Mouse (Mus musculus) CH12.LX (cell line): ENCODE measurements around the gene Zfp3. TPM values are rescaled to one million over a fixed set of nuclear protein-coding genes. Genes with fewer than 3 reads are reported as not detected.

ENCODE experiments used
- DNase-seq: peaks from one replicate; pipeline ENCODE4 v3.0.0-alpha.2; 2013; ENCODE audit errors: extremely low read depth
- H3K27ac ChIP-seq: 2 replicates; pipeline ENCODE4 v1.5.1; 2012; ENCODE audit warnings: low read depth, mild to moderate bottlenecking, control low read depth, moderate library complexity; ENCODE audit not compliant: insufficient read depth
- H3K27me3 ChIP-seq: replicated peaks from 2 replicates; pipeline ENCODE3; 2012; ENCODE audit warnings: inconsistent platforms
- H3K36me3 ChIP-seq, 2 experiments: replicated peaks in 1 of 2; 2 replicates each; pipeline versions ENCODE3 to v1.6.1; 2012; ENCODE audit warnings: inconsistent platforms in 1 of 2, low read length in 1 of 2, mild to moderate bottlenecking in 1 of 2, mixed read lengths in 1 of 2, moderate library complexity in 1 of 2; ENCODE audit not compliant: control insufficient read depth in 1 of 2, insufficient read depth in 1 of 2
- H3K4me1 ChIP-seq, 2 experiments: 2 replicates each; pipeline ENCODE4 v1.6.1; 2012; ENCODE audit warnings: inconsistent platforms in 1 of 2, moderate library complexity in 1 of 2; ENCODE audit not compliant: insufficient read depth in 2 of 2, control insufficient read depth in 1 of 2
- H3K4me2 ChIP-seq: 2 replicates; pipeline ENCODE4 v1.6.1; 2012; ENCODE audit warnings: low read depth, mild to moderate bottlenecking, control low read depth; ENCODE audit not compliant: poor library complexity, insufficient read depth, severe bottlenecking
- H3K4me3 ChIP-seq, 3 experiments: fragments of 150-350 bp in 1 of 3; sonication (generic) in 1 of 3; replicated peaks in 1 of 3; 2 replicates each; pipeline versions ENCODE3 to v1.5.1; 2011 to 2012; ENCODE audit warnings: low read depth in 2 of 3, low read length in 2 of 3, mild to moderate bottlenecking in 2 of 3, moderate library complexity in 2 of 3, control low read depth in 1 of 3, improper control_type of control experiment in 1 of 3, inconsistent platforms in 1 of 3, mixed read lengths in 1 of 3; ENCODE audit not compliant: poor library complexity in 1 of 3
- H3K79me2 ChIP-seq: replicated peaks from 2 replicates; pipeline ENCODE4 v1.6.1; 2012; ENCODE audit warnings: mild to moderate bottlenecking, moderate library complexity; ENCODE audit not compliant: control insufficient read depth, poor library complexity, insufficient read depth, severe bottlenecking; ENCODE audit errors: extremely low read depth
- H3K9ac ChIP-seq: 2 replicates; pipeline ENCODE4 v1.6.1; 2012; ENCODE audit warnings: low read depth, mild to moderate bottlenecking, control low read depth, moderate library complexity; ENCODE audit not compliant: insufficient read depth
- H3K9me3 ChIP-seq: replicated peaks from 2 replicates; pipeline ENCODE3; 2012; ENCODE audit warnings: low read length, inconsistent platforms, mixed read lengths
- BHLHE40 ChIP-seq: IDR thresholded peaks from 2 replicates; pipeline ENCODE4 v1.6.1; 2011; ENCODE audit warnings: mild to moderate bottlenecking, low read depth, low read length, improper control_type of control experiment
- CHD2 ChIP-seq: IDR thresholded peaks from 2 replicates; pipeline ENCODE4 v1.6.1; 2011; ENCODE audit warnings: low read length, improper control_type of control experiment
- EP300 ChIP-seq: IDR thresholded peaks from 2 replicates; pipeline ENCODE4 v1.6.1; 2011; ENCODE audit warnings: low read length, improper control_type of control experiment
- ETS1 ChIP-seq: conservative IDR thresholded peaks from 2 replicates; pipeline ENCODE4 v1.6.1; 2012; ENCODE audit warnings: low read depth, mild to moderate bottlenecking, inconsistent platforms, low read length, improper control_type of control experiment, moderate library complexity
- HCFC1 ChIP-seq: IDR thresholded peaks from 2 replicates; pipeline ENCODE4 v1.6.1; 2012; ENCODE audit warnings: low read depth, mild to moderate bottlenecking, inconsistent platforms, low read length, improper control_type of control experiment
- IRF4 ChIP-seq: IDR thresholded peaks from 2 replicates; pipeline ENCODE4 v1.6.1; 2014; ENCODE audit warnings: low read depth, mild to moderate bottlenecking, inconsistent platforms, low read length, improper control_type of control experiment
- JUN ChIP-seq: IDR thresholded peaks from 2 replicates; pipeline ENCODE4 v1.6.1; 2011; ENCODE audit warnings: low read depth, mild to moderate bottlenecking, low read length, improper control_type of control experiment, moderate library complexity; ENCODE audit not compliant: insufficient read depth
- MAFK ChIP-seq: IDR thresholded peaks from 2 replicates; pipeline ENCODE4 v1.6.1; 2011; ENCODE audit warnings: low read length, improper control_type of control experiment; ENCODE audit not compliant: insufficient replicate concordance
- MAX ChIP-seq: IDR thresholded peaks from 2 replicates; pipeline ENCODE4 v1.6.1; 2011; ENCODE audit warnings: low read length, improper control_type of control experiment
- MEF2A ChIP-seq: IDR thresholded peaks from 2 replicates; pipeline ENCODE4 v1.6.1; 2014; ENCODE audit warnings: low read depth, mild to moderate bottlenecking, inconsistent platforms, low read length, improper control_type of control experiment, borderline replicate concordance
- MYC ChIP-seq: IDR thresholded peaks from 2 replicates; pipeline ENCODE4 v1.6.1; 2011; ENCODE audit warnings: low read depth, mild to moderate bottlenecking, improper control_type of control experiment, low read length
- NRF1 ChIP-seq: IDR thresholded peaks from 2 replicates; pipeline ENCODE4 v1.6.1; 2014; ENCODE audit warnings: low read depth, mild to moderate bottlenecking, inconsistent platforms, low read length, improper control_type of control experiment, moderate library complexity
- POLR2A ChIP-seq: IDR thresholded peaks from 2 replicates; pipeline ENCODE4 v1.6.1; 2011; ENCODE audit warnings: low read depth, mild to moderate bottlenecking, improper control_type of control experiment, low read length
- POLR2AphosphoS2 ChIP-seq: IDR thresholded peaks from 2 replicates; pipeline ENCODE4 v1.6.1; 2011; ENCODE audit warnings: low read depth, low read length, improper control_type of control experiment
- RAD21 ChIP-seq: IDR thresholded peaks from 2 replicates; pipeline ENCODE4 v1.6.1; 2011; ENCODE audit warnings: low read depth, mild to moderate bottlenecking, low read length, improper control_type of control experiment, moderate library complexity
- RCOR1 ChIP-seq: conservative IDR thresholded peaks from 2 replicates; pipeline ENCODE4 v1.6.1; 2012; ENCODE audit warnings: low read depth, mild to moderate bottlenecking, inconsistent platforms, low read length, improper control_type of control experiment
- SMC3 ChIP-seq: IDR thresholded peaks from 2 replicates; pipeline ENCODE4 v1.6.1; 2011; ENCODE audit warnings: low read depth, low read length, improper control_type of control experiment
- TBP ChIP-seq: conservative IDR thresholded peaks from 2 replicates; pipeline ENCODE4 v1.6.1; 2011; ENCODE audit warnings: low read depth, low read length, improper control_type of control experiment
- TCF12 ChIP-seq: IDR thresholded peaks from 2 replicates; pipeline ENCODE4 v1.6.1; 2014; ENCODE audit warnings: low read depth, mild to moderate bottlenecking, inconsistent platforms, low read length, improper control_type of control experiment
- UBTF ChIP-seq: IDR thresholded peaks from 2 replicates; pipeline ENCODE4 v1.6.1; 2012; ENCODE audit warnings: low read depth, mild to moderate bottlenecking, inconsistent platforms, low read length, improper control_type of control experiment, moderate library complexity
- USF1 ChIP-seq: IDR thresholded peaks from 2 replicates; pipeline ENCODE4 v1.6.1; 2014; ENCODE audit warnings: low read depth, mild to moderate bottlenecking, inconsistent platforms, low read length, improper control_type of control experiment
- USF2 ChIP-seq: conservative IDR thresholded peaks from 2 replicates; pipeline ENCODE4 v1.6.1; 2011; ENCODE audit warnings: low read depth, low read length, improper control_type of control experiment
- ZC3H11A ChIP-seq: IDR thresholded peaks from 2 replicates; pipeline ENCODE4 v1.6.1; 2012; ENCODE audit warnings: low read depth, mild to moderate bottlenecking, inconsistent platforms, low read length, improper control_type of control experiment
- ZKSCAN1 ChIP-seq: IDR thresholded peaks from 2 replicates; pipeline ENCODE4 v1.6.1; 2012; ENCODE audit warnings: low read depth, inconsistent platforms, low read length, improper control_type of control experiment, borderline replicate concordance
- ZNF384 ChIP-seq: IDR thresholded peaks from 2 replicates; pipeline ENCODE4 v1.6.1; 2012; ENCODE audit warnings: low read depth, low read length, improper control_type of control experiment, inconsistent platforms
- dilution Hi-C: fragments of 300-500 bp; cut with MboI; formaldehyde crosslinking; loops from 2 replicates; pipeline ENCODE4 v1.14.3; 2020; ENCODE audit warnings: low sequenced_read_pairs; ENCODE audit not compliant: extremely low pct_unique_long_range_greater_than_20kb, extremely low pct_ligation_motif_present
- in situ Hi-C: fragments of 300-500 bp; cut with MboI; formaldehyde crosslinking; loops from 3 replicates; pipeline ENCODE4 v1.14.3; 2019; ENCODE audit warnings: low sequenced_read_pairs, low pct_ligation_motif_present, low pct_unique_long_range_greater_than_20kb, mixed read lengths
- polyA plus RNA-seq: library from polyadenylated mRNA; unstranded; fragments of >175 nt; gene quantifications from 2 replicates; pipeline ENCODE4 v1.2.1, GENCODE M21; 2012; ENCODE audit warnings: low read depth; ENCODE audit not compliant: insufficient read length
- total RNA-seq, 2 experiments: library from RNA; depleted of rRNA; stranded (reverse); fragments of 300-350 nt in 1 of 2; fragments of >200 nt in 1 of 2; gene quantifications; 2 replicates each; pipeline ENCODE4 v1.2.3; 2012 to 2014

Gene Zfp3
- total and polyA plus RNA-seq, 3 experiments, result 1.7 to 3.5 (median 2.0) TPM

DNA sequence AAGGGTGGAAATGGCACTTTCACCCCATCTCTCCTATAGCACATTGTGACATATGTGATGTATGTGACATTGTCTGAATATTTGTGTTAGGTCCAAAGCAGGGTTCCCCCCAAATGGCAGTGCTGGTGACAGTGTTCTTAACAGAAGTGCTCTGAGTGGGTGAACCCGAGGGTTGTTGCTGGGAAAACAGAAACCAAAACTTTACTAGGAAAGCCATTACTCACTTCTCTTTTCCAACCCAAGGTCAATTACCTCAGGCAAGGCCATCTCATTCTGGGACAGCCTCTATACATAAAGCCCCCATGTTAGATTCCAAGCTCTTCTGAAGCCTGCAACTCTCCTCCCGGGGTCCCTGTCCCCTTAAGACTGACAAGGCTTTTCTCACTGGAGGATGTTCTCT lies 21.9 kb downstream of the Zfp3 start:
- dilution Hi-C loops, result no loop called here
- peaks cover 26 to 46% of the 10 kb centered on the region in 2 experiments for H3K4me1 ChIP-seq

DNA sequence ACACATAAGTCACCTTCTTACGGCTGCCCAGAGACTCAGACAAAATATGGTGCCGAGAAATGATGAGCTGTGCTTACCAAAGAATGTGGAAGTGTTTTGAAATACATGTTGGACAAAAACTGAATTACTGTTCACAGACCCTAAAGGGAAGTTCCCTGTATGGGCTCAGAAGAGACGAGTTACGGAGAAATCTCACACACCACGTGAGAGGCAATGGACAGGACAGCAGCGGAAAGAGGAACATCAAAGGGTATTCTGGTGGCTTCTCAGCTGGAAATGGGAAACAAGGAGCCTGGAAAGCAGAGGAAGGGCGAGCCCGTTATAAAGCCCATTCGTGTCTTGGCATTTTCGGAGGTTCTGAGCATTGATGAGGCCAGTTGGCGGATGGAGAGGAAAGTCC lies 23.0 kb downstream of the Zfp3 start:
- Histone ChIP-seq H3K9ac (no peak overlapping the region), H3K79me2 (peaks cover 3% of the 10 kb centered on the region; the same call in 1 of the 2 replicates), H3K4me1 (peaks cover 38 to 56% of the 10 kb centered on the region in 2 experiments), H3K4me2 (no peak overlapping the region), H3K27me3 (no peaks in the 10 kb centered on the region), H3K27ac (no peak overlapping the region), H3K4me3 (no peak overlapping the region), H3K36me3 (peaks cover 0 to 44% of the 10 kb centered on the region in 2 experiments)
- DNase-seq, result no peak
- in situ Hi-C loops (no loop called here), dilution Hi-C loops (no loop called here)
- TF ChIP-seq RCOR1 (no peak), MYC (no peak), MAFK (0 out of 2 replicates have a peak, but pooled peaks have one; percentile 13), ZC3H11A (no peak), UBTF (no peak), TBP (no peak), POLR2A (no peak), ZKSCAN1 (no peak), SMC3 (no peak), TCF12 (no peak), HCFC1 (no peak), RAD21 (no peak), BHLHE40 (0 out of 2 replicates have a peak, but pooled peaks have one; percentile 35), POLR2AphosphoS2 (no peak), EP300 (peak; percentile 11; the same call in 1 of the 2 replicates), IRF4 (no peak), MEF2A (no peak), ZNF384 (no peak), NRF1 (no peak), USF1 (no peak), MAX (no peak), JUN (no peak), USF2 (no peak)
- TF ChIP-seq, all 38 proteins: peak for 3
- peaks cover 18% of the 10 kb centered on the region for H3K9me3 ChIP-seq

More for the DNA sequence above, 21.9 kb downstream of the Zfp3 start:
- no peak overlapping the region for H3K27ac ChIP-seq
- no peak overlapping the region for H3K4me3 ChIP-seq
- H3K27me3 ChIP-seq, result no peaks in the 10 kb centered on the region
- DNase-seq, result no peak
- H3K9me3 ChIP-seq, result peaks cover 21% of the 10 kb centered on the region
- no peak overlapping the region for H3K9ac ChIP-seq
- H3K4me2 ChIP-seq, result 0 out of 2 replicates have a peak overlapping the region, but pooled peaks have one; percentile 24
- in situ Hi-C loops, result no loop called here
- TF ChIP-seq IRF4 (peak; percentile 65), MAFK (no peak; the same call in 1 of the 2 replicates), EP300 (peak; percentile 68), CHD2 (no peak), ETS1 (0 out of 2 replicates have a peak, but pooled peaks have one; percentile 25)
- peaks cover 0 to 50% of the 10 kb centered on the region in 2 experiments for H3K36me3 ChIP-seq
- peaks cover 3% of the 10 kb centered on the region; the same call in 1 of the 2 replicates for H3K79me2 ChIP-seq
